Mouse (Mus musculus): ENCODE measurements around the gene Fam114a1.

- TF ChIP-seq CTCF (IDR thresholded peaks at IDR 0.05; ENCODE audit: low read depth, low read length), result no peak
- TF ChIP-seq POLR2AphosphoS5 (IDR thresholded peaks at IDR 0.05; ENCODE audit: insufficient replicate concordance, low read depth, low read length), result no peak
Observed at GRCm38 (mm10) chr5:65078081-65078480, 108.2 kb downstream of the Fam114a1 start.
